Mouse (Mus musculus) G1E-ER4 (cell line): ENCODE data around the gene Layn. TPM values are rescaled to one million over a fixed set of nuclear protein-coding genes. Genes with fewer than 3 reads are reported as not detected.

Source experiments
- GATA1 ChIP-seq: IDR thresholded peaks from one replicate; pipeline ENCODE4 v1.8.0; 2012; ENCODE audit warnings: low read length, inconsistent platforms
- polyA plus RNA-seq: library from polyadenylated mRNA; stranded (reverse); fragments of >175 nt; gene quantifications from 2 replicates; pipeline ENCODE4 v1.2.3, GENCODE M21; 2012

Layn gene
- polyA plus RNA-seq = 8.1 and 8.2 TPM in 2 replicates

- no peak for TF ChIP-seq GATA1
Observed at GRCm38 (mm10) chr9:51076979-51077315, at the start of gene Layn. TSS of gene Layn (minus strand) at chr9:51077094.

- TF ChIP-seq GATA1 = no peak
Observed at GRCm38 (mm10) chr9:51114767-51115166, 37.9 kb upstream of the Layn start.

- no peak for TF ChIP-seq GATA1
Observed at GRCm38 (mm10) chr9:51105751-51106150, 28.9 kb upstream of the Layn start.

GRCm38 (mm10) chr9:51103808-51104514 lies 27.1 kb upstream of the Layn start:
- TF ChIP-seq GATA1 = no peak

- TF ChIP-seq GATA1 = no peak
Observed at GRCm38 (mm10) chr9:51102963-51103807, 26.3 kb upstream of the Layn start.

- no peak for TF ChIP-seq GATA1
Observed at GRCm38 (mm10) chr9:51101756-51102425, 25.0 kb upstream of the Layn start, which contains the start of gene 4833427G06Rik. TSS of gene 4833427G06Rik (minus strand) at chr9:51102078.

GRCm38 (mm10) chr9:51096306-51096705 lies 19.4 kb upstream of the Layn start:
- TF ChIP-seq GATA1 = no peak

- TF ChIP-seq GATA1 = peak; percentile 83
Observed at GRCm38 (mm10) chr9:51093697-51094096, 16.8 kb upstream of the Layn start.

- no peak for TF ChIP-seq GATA1
Observed at GRCm38 (mm10) chr9:51081614-51082013, 4.7 kb upstream of the Layn start.

- no peak for TF ChIP-seq GATA1
Observed at GRCm38 (mm10) chr9:51076300-51076978, 455 bp downstream of the Layn start.

- TF ChIP-seq GATA1 = no peak
Observed at GRCm38 (mm10) chr9:51075780-51076179, 1.1 kb downstream of the Layn start.

GRCm38 (mm10) chr9:51070801-51071200 lies 6.1 kb downstream of the Layn start:
- TF ChIP-seq GATA1 = no peak

- TF ChIP-seq GATA1 = no peak
Observed at GRCm38 (mm10) chr9:51068202-51068601, 8.7 kb downstream of the Layn start.

GRCm38 (mm10) chr9:51060601-51061000 lies 16.3 kb downstream of the Layn start, which contains the start of gene Btg4:
TSS of gene Btg4 (plus strand) at chr9:51060901.
- TF ChIP-seq GATA1 = no peak

GRCm38 (mm10) chr9:51058951-51059521 lies 17.9 kb downstream of the Layn start:
- TF ChIP-seq GATA1 = no peak
